Mouse (Mus musculus): ENCODE measurements at regions not wholly inside any gene's neighbourhood (a gene's known extent, or its start where the extent isn't known, plus 50 kb on each side); places are given as distances from the start of the nearest gene placed in this dataset.
"Not testable (repeated sequence)": the region's sequence is repeated elsewhere in the genome, so short reads cannot be mapped to it uniquely, and the experiment has no call there.

DNA sequence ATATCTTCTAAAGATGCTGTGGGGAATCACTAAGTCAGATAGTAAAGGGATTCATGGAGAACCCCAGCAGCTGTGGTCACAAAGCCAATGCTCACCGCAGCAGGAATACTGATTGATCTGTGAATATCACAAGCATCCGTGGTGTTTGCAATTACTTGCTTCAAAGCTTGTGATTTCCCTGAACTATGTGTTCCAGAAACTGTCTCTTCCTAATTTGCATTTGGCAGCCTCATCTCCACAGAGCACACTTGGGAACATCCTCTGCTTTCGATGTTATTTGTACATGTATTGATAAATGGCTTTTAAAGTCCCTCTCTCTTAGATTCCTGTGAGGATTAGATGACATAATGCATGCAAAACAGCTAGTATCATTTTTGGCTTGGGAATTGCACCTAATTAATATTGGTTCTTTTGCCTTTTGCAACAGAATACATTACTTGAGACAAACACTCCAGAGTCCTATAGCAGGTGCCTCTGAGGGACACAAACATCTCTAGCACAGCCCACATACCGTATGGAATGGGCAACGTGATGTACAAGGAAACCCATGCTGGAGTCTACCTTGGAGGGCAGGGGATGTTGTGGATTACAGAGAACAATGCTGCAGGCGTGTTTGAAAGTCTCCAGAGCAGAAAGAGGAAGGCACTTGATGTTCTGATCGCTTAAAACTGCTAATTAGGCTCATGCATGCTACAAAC lies 211.0 kb downstream of the Nuak1 start:
- no peak for DNase-seq

- no peak for DNase-seq
Observed at GRCm38 (mm10) chr10:84230011-84230781, 210.2 kb downstream of the Nuak1 start.

GRCm38 (mm10) chr10:84235006-84235405 lies 205.4 kb downstream of the Nuak1 start:
- no peak for DNase-seq

- no peak for DNase-seq
Observed at GRCm38 (mm10) chr10:84236236-84236635, 204.2 kb downstream of the Nuak1 start.

DNA sequence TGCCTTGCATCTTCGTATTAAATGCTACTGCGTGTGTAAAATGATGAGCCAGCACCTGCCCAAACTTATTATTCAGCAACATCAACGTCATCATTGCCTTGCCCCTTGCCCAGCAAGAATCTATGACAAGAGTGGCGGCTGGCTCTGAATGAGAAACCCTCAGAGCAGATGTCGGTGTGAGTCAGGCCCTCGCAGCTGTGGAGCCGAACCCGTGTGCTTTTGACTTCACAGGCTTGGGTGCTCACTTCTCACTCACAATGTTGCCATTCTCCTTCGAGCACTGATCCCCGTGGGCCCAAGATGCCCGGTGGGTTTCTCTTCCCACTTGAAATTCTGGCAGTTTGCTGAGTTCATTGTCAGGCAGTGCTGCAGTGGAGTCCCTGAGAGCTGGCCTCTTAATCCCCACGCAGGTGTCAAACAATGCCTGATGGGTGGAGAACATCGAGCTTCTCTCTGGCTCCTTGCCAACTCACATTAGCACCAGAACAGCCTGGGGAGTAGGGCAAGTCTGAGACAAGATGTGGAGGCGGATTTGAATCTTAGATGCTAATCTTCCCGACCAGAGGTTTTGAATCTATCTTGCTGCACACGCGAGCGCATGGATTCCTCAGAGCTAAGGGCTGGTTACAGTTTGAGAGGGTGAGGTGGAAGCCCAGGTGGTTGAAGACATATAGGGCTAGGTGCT lies 202.0 kb downstream of the Nuak1 start:
- no peak for DNase-seq

GRCm38 (mm10) chr10:84243283-84243682 lies 197.1 kb downstream of the Nuak1 start:
- DNase-seq: no peak

GRCm38 (mm10) chr10:84249346-84249745 lies 191.1 kb downstream of the Nuak1 start:
- DNase-seq: no peak

- DNase-seq: no peak
Observed at GRCm38 (mm10) chr10:84260931-84261650, 179.3 kb downstream of the Nuak1 start.

DNA sequence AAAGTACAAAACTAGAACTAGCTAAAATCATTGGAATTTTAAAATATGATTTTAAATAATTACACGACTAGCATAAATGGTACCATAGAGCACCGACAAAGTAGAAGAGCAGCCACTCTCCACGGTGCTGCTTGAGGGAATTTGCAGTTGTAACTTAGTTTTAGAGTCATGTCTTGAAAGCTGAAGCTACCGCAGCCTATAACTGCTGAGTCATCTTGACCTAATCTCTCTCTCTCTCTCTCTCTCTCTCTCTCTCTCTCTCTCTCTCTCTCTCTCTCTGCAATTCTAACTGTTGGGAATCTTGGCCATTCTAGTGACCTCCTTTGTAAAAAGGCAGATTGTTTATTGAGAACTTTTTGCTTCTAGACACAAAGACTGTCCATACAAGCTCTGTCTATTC lies 177.5 kb downstream of the Nuak1 start:
- DNase-seq: no peak

GRCm38 (mm10) chr10:84285832-84286506 lies 154.4 kb downstream of the Nuak1 start:
- no peak for DNase-seq

GRCm38 (mm10) chr10:84294422-84294821 lies 146.0 kb downstream of the Nuak1 start:
- DNase-seq: no peak

- no peak for DNase-seq
Observed at GRCm38 (mm10) chr10:84296168-84296567, 144.2 kb downstream of the Nuak1 start.

DNA sequence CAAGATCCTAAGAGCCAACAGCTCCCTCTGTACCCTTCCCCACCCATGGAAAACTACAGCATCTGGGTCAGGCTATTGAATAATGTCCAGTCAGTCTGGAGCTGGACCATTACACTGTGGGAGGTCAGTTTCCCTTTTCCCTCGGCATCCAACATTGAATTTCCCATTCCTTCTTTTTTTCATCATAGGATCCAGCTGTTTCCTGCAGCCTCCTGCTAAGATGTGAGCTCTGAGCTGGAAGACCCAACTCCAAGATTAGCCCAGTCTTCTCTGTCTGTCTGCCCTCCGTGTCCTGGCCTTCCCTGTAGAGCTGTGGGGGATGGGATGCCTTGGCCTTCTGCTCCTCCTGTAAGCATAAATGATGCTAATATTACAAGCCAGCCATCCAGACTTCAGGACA lies 138.8 kb downstream of the Nuak1 start:
- DNase-seq: no peak

DNA sequence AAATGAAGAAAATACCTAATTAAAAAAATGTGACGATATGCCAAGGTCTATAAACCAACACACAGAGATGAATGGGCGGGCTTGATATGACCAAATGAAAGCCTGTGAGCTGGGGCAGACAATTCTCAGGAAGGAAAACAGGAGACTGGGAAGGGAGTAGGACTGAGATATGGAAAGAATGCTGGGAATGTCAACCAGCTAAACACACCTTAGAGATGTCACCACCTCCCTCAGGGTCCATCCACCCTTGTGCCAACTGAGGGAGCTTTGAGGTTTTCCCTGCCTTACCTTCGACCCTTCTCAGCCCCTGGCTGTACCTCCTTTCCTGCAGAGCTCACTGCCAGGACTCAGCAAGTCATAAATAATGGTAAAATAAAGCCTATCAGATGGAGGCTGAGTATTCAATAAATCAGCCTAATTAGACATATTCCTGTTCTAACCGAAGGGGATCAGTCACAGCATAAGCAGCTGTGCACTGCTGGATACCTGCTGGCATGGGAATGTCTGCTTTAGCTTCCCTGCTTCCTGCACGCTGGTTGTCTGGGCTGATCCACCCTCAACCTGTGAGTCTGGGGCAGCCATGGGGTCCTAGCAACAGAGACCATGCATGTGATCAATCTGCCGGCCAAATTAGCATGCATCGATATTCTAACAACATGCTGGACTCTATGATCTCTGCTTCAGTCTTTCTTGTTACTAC lies 137.4 kb downstream of the Nuak1 start:
- DNase-seq: no peak

- not testable (repeated sequence) for DNase-seq
Observed at GRCm38 (mm10) chr10:84308746-84309145, 131.7 kb downstream of the Nuak1 start.

DNA sequence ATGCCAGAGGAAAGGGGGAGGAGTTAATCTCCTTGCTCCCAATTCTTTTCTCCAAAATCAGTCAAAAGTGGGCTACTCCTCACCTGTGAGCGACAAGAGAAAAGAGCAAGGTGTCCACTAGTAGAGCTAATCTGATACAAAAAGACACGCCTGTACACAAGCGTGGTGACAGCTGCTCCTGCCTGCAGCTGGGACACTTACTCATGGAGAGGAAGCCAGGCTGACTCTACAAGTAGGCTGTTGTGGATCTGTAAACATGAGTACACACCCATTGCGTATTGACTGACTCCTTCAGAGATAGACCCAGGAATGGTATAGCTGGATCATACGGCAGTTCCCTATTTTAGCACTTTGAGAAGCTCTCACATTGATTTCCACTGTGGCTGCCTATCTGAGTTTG lies 129.7 kb downstream of the Nuak1 start:
- no peak for DNase-seq

GRCm38 (mm10) chr10:84312656-84313055 lies 127.7 kb downstream of the Nuak1 start:
- no peak for DNase-seq

DNA sequence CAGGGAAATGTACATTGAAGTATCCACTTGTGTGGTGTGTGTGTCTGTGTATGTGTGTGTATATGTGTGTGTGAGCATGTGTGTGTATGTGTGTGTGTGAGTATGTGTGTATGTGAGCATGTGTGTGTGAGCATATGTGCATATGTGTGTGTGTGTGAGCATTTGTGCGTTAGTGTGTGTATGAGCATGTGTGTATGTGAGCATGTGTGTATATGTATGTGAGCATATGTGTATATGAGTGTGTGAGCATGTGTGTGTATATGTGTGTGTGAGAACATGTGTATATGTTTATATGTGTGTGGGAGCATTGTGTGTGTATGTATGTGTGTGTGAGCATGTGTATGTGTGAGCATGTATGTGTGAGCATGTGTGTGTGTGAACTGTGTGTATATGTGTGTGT lies 123.5 kb downstream of the Nuak1 start:
- no peak for DNase-seq

- no peak for DNase-seq
Observed at GRCm38 (mm10) chr10:84317960-84318359, 122.4 kb downstream of the Nuak1 start.
